Mouse (Mus musculus) liver, embryonic 14.5 days (tissue): Measurements from ENCODE around the gene Ehd3.

ENCODE experiments used
- CTCF ChIP-seq: IDR thresholded peaks from 2 replicates; pipeline ENCODE4 v1.5.1; 2016; ENCODE audit warnings: antibody characterized with exemption, low read depth, control low read depth
- EP300 ChIP-seq: IDR thresholded peaks from 2 replicates; pipeline ENCODE4 v1.6.1; 2016; ENCODE audit warnings: antibody characterized with exemption, low read depth

- no peak for TF ChIP-seq CTCF
- peak; percentile 33; the same call in 1 of the 2 replicates for TF ChIP-seq EP300
These were observed 3.3 kb downstream of the Ehd3 start for GRCm38 (mm10) chr17:73807211-73807610.
